Mouse (Mus musculus) myocyte (in vitro differentiated cells): ENCODE data around the gene Pacsin2. TPM values are rescaled to one million over a fixed set of nuclear protein-coding genes. Genes with fewer than 3 reads are reported as not detected.

ENCODE experiments used
- H3K27me3 ChIP-seq: one replicate; pipeline ENCODE4 v1.6.1; 2011; ENCODE audit not compliant: control insufficient read depth, insufficient read depth, insufficient read length
- H3K36me3 ChIP-seq: one replicate; pipeline ENCODE4 v1.6.1; 2011; ENCODE audit not compliant: control insufficient read depth, insufficient read depth
- H3K4me2 ChIP-seq: one replicate; pipeline ENCODE4 v1.6.1; 2011; ENCODE audit warnings: low read depth, control low read depth
- H3K4me3 ChIP-seq: one replicate; pipeline ENCODE4 v1.5.1; 2011; ENCODE audit warnings: mild to moderate bottlenecking, control low read depth, moderate library complexity
- H3K79me2 ChIP-seq: one replicate; pipeline ENCODE4 v1.6.1; 2011; ENCODE audit not compliant: control insufficient read depth, insufficient read depth
- H3ac ChIP-seq: one replicate; pipeline ENCODE4 v1.6.1; 2011; ENCODE audit not compliant: control insufficient read depth, insufficient read length
- CEBPB ChIP-seq: IDR thresholded peaks from 2 replicates; pipeline ENCODE4 v1.6.1; 2011; ENCODE audit warnings: mild to moderate bottlenecking, moderate library complexity; ENCODE audit not compliant: poor library complexity, insufficient read depth, severe bottlenecking
- E2F4 ChIP-seq: IDR thresholded peaks from one replicate; pipeline ENCODE4 v1.6.1; 2011; ENCODE audit warnings: mild to moderate bottlenecking, control low read depth, moderate library complexity; ENCODE audit not compliant: insufficient read depth
- MAX ChIP-seq: IDR thresholded peaks from one replicate; pipeline ENCODE4 v1.6.1; 2011; ENCODE audit warnings: low read depth, mild to moderate bottlenecking, control low read depth
- MYOD1 ChIP-seq, 3 experiments: IDR thresholded peaks; one replicate each; pipeline ENCODE4 v1.6.1; 2011; ENCODE audit warnings: control low read depth in 2 of 3, low read depth in 2 of 3, mild to moderate bottlenecking in 2 of 3, moderate library complexity in 1 of 3; ENCODE audit not compliant: insufficient read length in 2 of 3, control insufficient read depth in 1 of 3
- MYOG ChIP-seq, 3 experiments: IDR thresholded peaks; one replicate each; pipeline ENCODE4 v1.6.1; 2011; ENCODE audit warnings: control low read depth in 2 of 3, low read depth in 2 of 3, mild to moderate bottlenecking in 2 of 3; ENCODE audit not compliant: insufficient read length in 2 of 3, control insufficient read depth in 1 of 3, insufficient read depth in 1 of 3
- POLR2A ChIP-seq: IDR thresholded peaks from one replicate; pipeline ENCODE4 v1.6.1; 2011; ENCODE audit warnings: low read depth, mild to moderate bottlenecking, control low read depth, moderate library complexity; ENCODE audit not compliant: insufficient read length
- POLR2AphosphoS2 ChIP-seq: IDR thresholded peaks from one replicate; pipeline ENCODE4 v1.6.1; 2011; ENCODE audit warnings: low read depth, control low read depth; ENCODE audit not compliant: insufficient read length
- REST ChIP-seq: IDR thresholded peaks from one replicate; pipeline ENCODE4 v1.6.1; 2011; ENCODE audit warnings: mild to moderate bottlenecking, control low read depth, moderate library complexity; ENCODE audit not compliant: insufficient read depth, insufficient read length
- SRF ChIP-seq: IDR thresholded peaks from one replicate; pipeline ENCODE4 v1.6.1; 2011; ENCODE audit warnings: low read depth; ENCODE audit not compliant: control insufficient read depth, insufficient read length
- TCF12 ChIP-seq: IDR thresholded peaks from one replicate; pipeline ENCODE4 v1.6.1; 2011; ENCODE audit warnings: mild to moderate bottlenecking, control low read depth; ENCODE audit not compliant: poor library complexity, insufficient read depth, severe bottlenecking
- TCF3 ChIP-seq: IDR thresholded peaks from one replicate; pipeline ENCODE4 v1.6.1; 2011; ENCODE audit warnings: low read depth, control low read depth; ENCODE audit not compliant: insufficient read length
- USF1 ChIP-seq: IDR thresholded peaks from one replicate; pipeline ENCODE4 v1.6.1; 2011; ENCODE audit warnings: low read depth, mild to moderate bottlenecking, control low read depth, moderate library complexity
- polyA plus RNA-seq: library from polyadenylated mRNA; unstranded; fragments of >200 nt; fragmentation: generic; extraction: Trizol; gene quantifications from one replicate; pipeline ENCODE4 v1.2.1, GENCODE M21; 2012; ENCODE audit warnings: missing spikeins

Pacsin2 gene
- polyA plus RNA-seq, 1 experiment, result 122 TPM

DNA sequence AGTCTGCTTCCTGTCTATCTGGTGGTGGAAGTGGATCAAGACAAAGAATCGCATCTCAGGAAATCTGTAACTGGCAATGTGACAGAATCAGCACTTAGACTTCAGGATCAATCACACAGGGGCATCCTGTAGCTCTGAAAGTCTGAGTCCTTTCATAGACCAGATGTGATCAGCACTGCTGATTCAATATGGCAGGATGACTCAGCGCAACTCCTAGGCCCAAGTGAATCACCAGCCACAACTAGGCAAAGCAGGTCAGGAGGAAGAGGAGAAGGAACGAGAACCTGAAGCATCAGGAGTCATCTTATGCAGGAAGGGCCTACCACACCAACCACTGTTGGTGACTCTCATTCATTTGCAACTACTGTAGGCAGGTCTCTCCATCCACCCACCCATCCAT lies 60.4 kb downstream of the Pacsin2 start:
- Histone ChIP-seq H3K27me3 (no peaks in the 10 kb centered on the region), H3ac (no peak overlapping the region), H3K79me2 (peaks cover 87% of the 10 kb centered on the region), H3K4me3 (no peak overlapping the region), H3K4me2 (peak overlapping the region; percentile 30), H3K36me3 (peaks cover 33% of the 10 kb centered on the region)
- TF ChIP-seq SRF (no peak), USF1 (no peak), REST (no peak)

GRCm38 (mm10) chr15:83403016-83403415 lies 61.4 kb downstream of the Pacsin2 start:
- TF ChIP-seq E2F4 (no peak), POLR2AphosphoS2 (no peak), TCF12 (no peak), POLR2A (no peak), MYOG (IDR thresholded peaks at IDR 0.05; ENCODE audit: control insufficient read depth in 1 of 3, insufficient read depth in 1 of 3, insufficient read length in 2 of 3, low read depth in 2 of 3) (no peak), REST (no peak), SRF (no peak), MAX (no peak), CEBPB (no peak), MYOD1 (IDR thresholded peaks at IDR 0.05; ENCODE audit: control insufficient read depth in 1 of 3, insufficient read length in 2 of 3, low read depth in 2 of 3) (no peak), TCF3 (no peak), USF1 (no peak)
- no peak overlapping the region for H3ac ChIP-seq

DNA sequence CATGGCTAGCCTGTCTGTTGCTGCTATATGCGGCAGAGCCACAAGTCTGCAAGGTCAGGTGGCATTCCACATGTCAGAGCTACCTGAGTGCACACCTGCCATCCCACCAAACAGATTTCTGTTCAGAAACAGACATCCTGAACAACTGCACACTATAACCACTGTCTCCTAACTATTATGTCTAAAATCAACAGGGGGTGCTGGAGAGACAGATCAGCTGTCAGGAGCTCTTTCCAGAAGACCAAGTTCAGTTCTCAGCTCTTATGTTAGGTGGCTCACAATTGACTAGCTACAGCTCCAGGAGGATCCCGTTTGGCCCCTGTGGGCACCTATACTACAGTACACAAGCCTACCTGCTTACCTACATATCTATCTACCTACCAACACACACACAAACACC lies 71.7 kb downstream of the Pacsin2 start:
- no peak for TF ChIP-seq MAX
- TF ChIP-seq TCF3, result no peak
- TF ChIP-seq POLR2A, result no peak
- TF ChIP-seq REST, result no peak
- TF ChIP-seq MYOD1 (IDR thresholded peaks at IDR 0.05; ENCODE audit: control insufficient read depth in 1 of 3, insufficient read length in 2 of 3, low read depth in 2 of 3), result no peak
- no peak for TF ChIP-seq TCF12
- no peak for TF ChIP-seq POLR2AphosphoS2
- TF ChIP-seq USF1, result no peak
- no peak for TF ChIP-seq SRF
- TF ChIP-seq CEBPB, result no peak
- no peak for TF ChIP-seq E2F4
- no peak for TF ChIP-seq MYOG (IDR thresholded peaks at IDR 0.05; ENCODE audit: control insufficient read depth in 1 of 3, insufficient read depth in 1 of 3, insufficient read length in 2 of 3, low read depth in 2 of 3)
- Histone ChIP-seq H3K36me3 (peaks cover 54% of the 10 kb centered on the region), H3K27me3 (no peaks in the 10 kb centered on the region), H3K4me3 (no peak overlapping the region), H3K79me2 (peaks cover 51% of the 10 kb centered on the region), H3K4me2 (no peak overlapping the region), H3ac (no peak overlapping the region)

More at GRCm38 (mm10) chr15:83403016-83403415, 61.4 kb downstream of the Pacsin2 start:
- Histone ChIP-seq H3K4me3 (no peak overlapping the region), H3K79me2 (peaks cover 86% of the 10 kb centered on the region), H3K36me3 (peaks cover 34% of the 10 kb centered on the region), H3K4me2 (no peak overlapping the region), H3K27me3 (no peaks in the 10 kb centered on the region)

- no peak overlapping the region for H3ac ChIP-seq
- H3K27me3 ChIP-seq, result no peaks in the 10 kb centered on the region
- TF ChIP-seq SRF (no peak), TCF12 (no peak), MAX (no peak), TCF3 (no peak), MYOD1 (IDR thresholded peaks at IDR 0.05; ENCODE audit: control insufficient read depth in 1 of 3, insufficient read length in 2 of 3, low read depth in 2 of 3) (no peak), USF1 (no peak), POLR2A (no peak), REST (no peak), E2F4 (no peak), MYOG (IDR thresholded peaks at IDR 0.05; ENCODE audit: control insufficient read depth in 1 of 3, insufficient read depth in 1 of 3, insufficient read length in 2 of 3, low read depth in 2 of 3) (no peak), POLR2AphosphoS2 (no peak), CEBPB (no peak)
- H3K4me3 ChIP-seq, result no peak overlapping the region
- H3K36me3 ChIP-seq, result peaks cover 87% of the 10 kb centered on the region
- no peak overlapping the region for H3K4me2 ChIP-seq
- H3K79me2 ChIP-seq, result peaks cover 5% of the 10 kb centered on the region
Observed at GRCm38 (mm10) chr15:83387911-83388310, 76.5 kb downstream of the Pacsin2 start.

DNA sequence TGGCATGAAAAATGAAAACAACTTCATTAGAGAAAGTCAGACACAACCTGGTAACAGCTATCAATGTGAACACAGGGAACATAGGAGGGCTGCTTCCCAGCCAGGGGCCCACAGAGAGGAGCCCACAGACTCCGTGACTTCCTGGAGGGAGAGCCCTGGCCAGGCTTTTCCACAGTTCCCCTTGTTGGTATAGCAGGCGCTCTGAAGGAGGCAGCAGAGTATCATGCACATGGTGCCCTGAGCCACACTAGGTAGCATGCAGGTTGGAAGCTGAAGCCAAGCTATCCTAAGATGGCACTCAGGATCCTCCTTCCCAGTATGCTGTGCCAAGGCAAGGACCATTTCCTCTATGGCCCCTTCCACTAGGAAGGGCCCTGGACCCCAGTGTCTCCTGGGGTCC lies 80.8 kb downstream of the Pacsin2 start:
- H3K4me2 ChIP-seq, result no peak overlapping the region
- H3K27me3 ChIP-seq, result no peaks in the 10 kb centered on the region
- peaks cover 83% of the 10 kb centered on the region for H3K36me3 ChIP-seq
- H3ac ChIP-seq, result no peak overlapping the region
- no peaks in the 10 kb centered on the region for H3K79me2 ChIP-seq
- TF ChIP-seq MYOG (IDR thresholded peaks at IDR 0.05; ENCODE audit: control insufficient read depth in 1 of 3, insufficient read depth in 1 of 3, insufficient read length in 2 of 3, low read depth in 2 of 3) (no peak), SRF (no peak), USF1 (no peak), CEBPB (no peak), POLR2A (no peak), POLR2AphosphoS2 (no peak), E2F4 (no peak), REST (no peak), MAX (no peak), TCF12 (no peak), TCF3 (no peak), MYOD1 (IDR thresholded peaks at IDR 0.05; ENCODE audit: control insufficient read depth in 1 of 3, insufficient read length in 2 of 3, low read depth in 2 of 3) (no peak)
- no peak overlapping the region for H3K4me3 ChIP-seq
